Mouse (Mus musculus) cerebellum, adult 2 months (tissue): ENCODE data around the gene Dlat.

Experiments used
- CTCF ChIP-seq: fragments of 200-500 bp; IDR thresholded peaks from 2 replicates; pipeline ENCODE4 v1.5.1; 2011; ENCODE audit warnings: low read depth, mild to moderate bottlenecking, control low read depth, low read length, moderate library complexity, borderline replicate concordance; ENCODE audit not compliant: insufficient read depth
- POLR2A ChIP-seq: fragments of 200-500 bp; IDR thresholded peaks from 2 replicates; pipeline ENCODE4 v1.6.1; 2011; ENCODE audit warnings: low read length, control low read depth, borderline replicate concordance; ENCODE audit not compliant: insufficient read depth

GRCm38 (mm10) chr9:50666442-50666841 is 6.9 kb upstream of the Dlat start:
- no peak for TF ChIP-seq CTCF
- no peak for TF ChIP-seq POLR2A
